Mouse (Mus musculus) layer of hippocampus, adult 11-12 months (tissue): ENCODE measurements around the gene Kcnn4.
"Not testable (repeated sequence)": the region's sequence is repeated elsewhere in the genome, so short reads cannot be mapped to it uniquely, and the experiment has no call there.

Experiments
- DNase-seq: peaks from one replicate; pipeline ENCODE4 v3.0.0; 2022; ENCODE audit warnings: low spot score

The Kcnn4 gene

DNA sequence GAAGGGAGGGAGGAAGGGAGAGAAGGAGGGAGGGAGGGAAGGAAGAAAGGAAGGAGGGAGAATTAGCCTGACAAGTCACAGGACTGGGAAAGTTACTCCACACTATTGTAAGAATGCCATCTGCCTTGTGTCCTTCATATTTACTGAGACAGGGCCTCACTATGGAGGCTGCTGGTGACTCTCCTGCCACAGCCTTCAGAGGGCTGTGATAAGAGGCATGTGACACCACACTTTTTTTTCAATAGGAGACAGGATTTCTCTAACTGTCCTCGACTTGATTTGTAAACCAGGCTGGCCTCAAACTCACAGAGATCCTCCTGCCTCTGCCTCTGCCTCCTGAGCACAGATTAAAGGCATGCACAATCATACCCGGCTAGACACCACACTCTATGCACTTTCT is 21.6 kb downstream of the Kcnn4 start:
- DNase-seq: no peak

DNA sequence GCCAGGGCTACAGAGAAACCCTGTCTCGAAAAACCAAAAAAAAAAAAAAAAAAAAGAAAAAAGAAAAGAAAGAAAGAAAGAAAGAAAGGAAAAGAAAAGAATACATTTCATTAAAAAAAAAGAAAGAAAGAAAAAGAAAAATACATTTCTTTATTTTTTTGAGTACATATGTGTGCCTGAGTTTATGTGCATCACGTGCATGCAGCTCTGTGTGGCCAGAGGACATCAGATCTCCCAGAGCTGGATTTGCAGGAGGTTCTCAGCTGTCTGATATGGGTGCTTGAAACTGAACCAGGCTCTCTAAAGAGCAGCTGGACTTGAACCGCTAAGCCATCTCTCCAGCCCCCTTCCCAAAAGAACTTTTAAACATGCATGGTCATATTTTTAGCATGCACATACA is 24.0 kb downstream of the Kcnn4 start:
- no peak for DNase-seq

DNA sequence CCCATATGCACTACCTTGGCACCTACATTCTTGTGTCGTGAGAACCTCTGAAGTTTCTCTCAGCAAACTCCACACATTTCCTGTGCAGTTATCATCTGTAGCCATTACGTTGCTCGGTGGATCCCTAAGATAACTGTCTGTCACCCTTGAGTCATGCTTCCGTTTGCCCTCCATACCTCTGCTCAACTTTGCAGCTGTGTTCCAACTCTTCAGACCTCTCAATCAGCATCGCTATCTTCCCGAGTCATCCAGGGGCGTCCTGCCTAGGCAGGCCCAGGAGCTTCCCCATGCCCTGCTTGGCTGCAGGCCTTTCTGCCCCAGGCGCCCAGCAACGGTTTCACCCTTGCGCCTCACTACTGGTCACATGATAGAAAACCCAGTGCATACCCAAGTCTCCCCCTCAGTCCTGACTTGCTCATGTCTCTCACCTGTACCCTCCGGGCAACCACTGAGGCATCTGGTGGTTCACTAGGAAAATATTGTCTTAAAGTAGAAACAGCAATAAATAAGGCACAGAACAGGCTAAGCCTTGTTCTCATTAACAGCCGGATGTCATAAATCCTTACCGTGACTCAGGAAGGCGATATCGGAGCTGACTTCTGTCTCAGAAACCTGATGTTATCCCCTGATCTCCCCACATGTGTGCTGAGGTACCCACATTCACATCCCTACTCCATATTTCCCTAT is 24.6 kb downstream of the Kcnn4 start:
- no peak for DNase-seq

DNA sequence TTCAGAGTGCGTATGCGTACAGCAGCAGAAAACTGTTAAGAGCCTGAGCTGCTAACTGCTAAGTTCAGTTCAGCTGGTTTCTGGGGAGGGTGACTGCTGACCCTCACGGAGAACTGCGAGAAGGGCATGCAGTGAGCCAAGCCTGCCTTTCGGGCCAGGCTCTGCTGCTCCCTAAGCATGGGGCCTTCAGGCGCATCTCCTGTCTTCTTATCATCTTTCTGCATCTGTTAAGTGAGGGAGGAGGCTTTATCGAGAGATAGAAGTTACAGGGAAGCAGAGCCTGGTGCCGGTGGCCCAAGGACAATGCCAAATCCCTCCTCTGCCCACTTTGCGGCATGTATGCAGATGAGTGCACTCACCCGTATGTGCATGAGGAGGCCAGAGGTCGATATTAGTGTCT is 26.8 kb downstream of the Kcnn4 start:
- DNase-seq: no peak

DNA sequence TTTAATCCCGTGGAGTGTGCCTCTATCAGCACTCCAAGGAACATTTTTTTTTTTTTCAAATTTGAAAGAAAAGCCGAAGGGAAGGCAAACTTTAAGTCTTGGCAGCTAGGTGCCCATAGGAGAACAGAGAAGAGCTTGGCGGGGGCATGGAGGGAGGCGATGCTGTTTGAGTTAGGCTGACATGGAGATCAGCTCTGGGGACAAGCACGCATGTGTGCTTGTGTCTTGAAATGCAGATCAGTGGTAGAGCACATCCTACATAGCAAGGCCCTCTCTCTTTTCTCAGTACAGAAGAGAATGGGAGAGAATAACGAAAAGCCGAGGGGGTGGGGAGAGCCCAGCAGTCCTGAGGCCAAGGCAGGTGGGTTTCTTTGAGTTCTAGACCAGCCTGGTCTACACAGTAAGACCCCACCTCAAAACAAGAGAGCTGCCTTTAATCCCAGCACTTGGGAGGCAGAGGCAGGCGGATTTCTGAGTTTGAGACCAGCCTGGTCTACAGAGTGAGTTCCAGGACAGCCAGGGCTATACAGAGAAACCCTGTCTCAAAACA is 28.4 kb downstream of the Kcnn4 start:
- no peak for DNase-seq

DNA sequence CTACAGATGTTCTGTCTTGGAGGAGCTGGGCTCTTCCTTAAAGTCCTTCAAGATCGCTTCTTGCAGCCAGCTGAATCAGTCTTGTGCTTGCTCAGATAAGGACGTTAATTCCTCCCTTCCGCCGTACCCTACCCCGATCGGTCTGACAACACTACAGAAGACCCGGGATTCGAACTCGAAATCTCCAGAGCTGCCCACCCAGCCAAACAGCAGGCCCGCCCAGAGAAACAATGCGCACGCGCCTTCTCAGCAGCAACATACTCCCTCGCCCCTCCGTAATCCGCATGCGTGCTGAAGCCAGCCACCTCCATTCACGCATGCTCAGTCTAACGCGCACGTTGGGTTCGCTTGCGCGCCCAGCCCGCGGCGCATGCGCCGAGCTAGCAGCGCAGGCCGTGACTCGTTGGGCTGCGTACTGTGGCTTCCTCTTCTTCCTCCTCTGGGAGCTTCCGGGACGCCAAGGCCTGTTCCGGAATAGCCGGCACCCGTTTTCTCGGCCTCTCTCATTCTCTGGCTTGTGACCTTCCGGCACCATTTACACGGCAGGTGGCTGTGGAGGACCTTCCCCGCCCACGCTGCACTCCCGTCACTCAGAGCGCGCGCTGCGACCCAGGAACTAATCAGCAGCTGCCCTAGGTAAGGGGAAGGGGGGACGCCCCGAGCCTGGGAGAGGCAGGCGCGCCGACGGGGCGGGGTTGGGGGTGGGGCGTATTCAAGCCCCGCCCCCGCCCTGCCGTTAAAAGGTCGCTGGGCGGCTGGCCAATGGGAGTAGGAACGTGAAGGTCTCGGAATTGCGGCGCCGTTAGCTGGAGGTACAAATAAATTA is 29.4 kb downstream of the Kcnn4 start, which contains the start of gene Smg9:
Smg9 (plus strand) TSS at position 364 of the 826 bp plus-strand sequence.
- peak; percentile 97 for DNase-seq

DNA sequence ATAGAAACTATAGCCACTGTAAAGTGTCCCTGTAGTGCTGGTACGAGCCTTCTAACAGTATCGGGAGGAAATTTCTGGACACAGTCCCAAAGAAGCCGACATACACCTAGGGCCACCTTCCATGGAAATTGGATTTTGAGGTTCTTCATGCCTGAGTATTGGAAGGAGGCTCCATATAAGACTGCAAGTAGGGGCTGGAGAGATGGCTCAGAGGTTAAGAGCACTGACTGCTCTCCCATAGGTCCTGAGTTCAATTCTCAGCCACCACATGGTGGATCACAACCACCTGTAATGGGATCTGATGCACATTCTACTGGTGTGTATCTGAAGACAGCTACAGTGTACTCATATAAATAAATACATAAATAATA is 30.0 kb downstream of the Kcnn4 start:
- DNase-seq: no peak

DNA sequence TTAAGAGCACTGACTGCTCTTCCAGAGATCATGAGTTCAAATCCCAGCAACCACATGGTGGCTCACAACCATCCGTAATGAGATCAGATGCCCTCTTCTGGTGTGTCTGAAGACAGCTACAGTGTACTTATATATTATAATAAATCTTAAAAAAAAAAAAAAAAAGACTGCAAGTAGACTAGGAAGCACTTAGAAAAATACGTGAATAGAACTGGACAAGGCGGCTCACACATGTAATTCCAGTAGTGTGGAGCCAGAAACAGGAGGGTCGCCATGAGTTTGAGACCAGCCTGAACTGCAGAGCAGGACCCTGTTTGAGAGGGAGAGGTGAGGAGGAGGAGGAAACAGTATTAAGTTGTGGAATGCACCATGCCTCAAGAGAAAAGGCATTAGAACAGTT is 30.4 kb downstream of the Kcnn4 start:
- DNase-seq: not testable (repeated sequence)

DNA sequence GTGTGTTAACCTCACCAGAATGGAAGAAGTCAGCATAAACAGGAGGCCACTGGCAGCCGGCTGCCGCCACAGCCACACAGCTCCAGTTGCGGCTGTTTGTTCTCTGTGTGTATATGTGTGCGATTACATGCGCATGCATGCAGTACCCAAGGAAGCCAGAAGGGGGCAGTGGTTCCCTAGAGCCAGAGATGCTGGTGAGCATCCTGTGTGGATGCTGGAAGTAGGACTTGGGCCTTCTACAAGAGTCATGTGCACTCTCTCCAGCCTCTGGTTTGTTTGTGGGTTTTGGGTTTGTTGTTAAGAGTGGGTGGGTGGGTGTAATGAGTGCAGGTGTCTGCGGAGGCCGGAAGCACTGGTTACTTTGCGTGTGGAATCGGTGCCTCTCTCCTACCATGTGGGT is 32.8 kb downstream of the Kcnn4 start:
- no peak for DNase-seq

DNA sequence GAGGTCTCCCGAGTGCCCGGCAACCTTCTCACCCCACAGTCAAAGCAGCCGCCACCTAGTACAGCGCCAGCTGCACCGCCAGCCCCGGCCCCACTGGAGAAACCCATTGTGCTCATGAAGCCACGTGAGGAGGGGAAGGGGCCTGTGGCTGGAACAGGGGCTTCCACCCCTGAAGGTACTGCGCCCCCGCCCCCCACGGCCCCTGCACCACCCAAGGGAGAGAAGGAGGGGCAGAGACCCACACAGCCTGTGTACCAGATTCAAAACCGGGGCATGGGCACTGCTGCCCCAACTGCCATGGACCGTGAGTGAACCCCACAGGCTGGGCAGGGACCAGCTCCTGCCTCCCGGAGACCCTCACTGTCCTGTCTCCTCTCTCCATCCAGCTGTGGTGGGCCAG is 35.6 kb downstream of the Kcnn4 start:
- DNase-seq: no peak

DNA sequence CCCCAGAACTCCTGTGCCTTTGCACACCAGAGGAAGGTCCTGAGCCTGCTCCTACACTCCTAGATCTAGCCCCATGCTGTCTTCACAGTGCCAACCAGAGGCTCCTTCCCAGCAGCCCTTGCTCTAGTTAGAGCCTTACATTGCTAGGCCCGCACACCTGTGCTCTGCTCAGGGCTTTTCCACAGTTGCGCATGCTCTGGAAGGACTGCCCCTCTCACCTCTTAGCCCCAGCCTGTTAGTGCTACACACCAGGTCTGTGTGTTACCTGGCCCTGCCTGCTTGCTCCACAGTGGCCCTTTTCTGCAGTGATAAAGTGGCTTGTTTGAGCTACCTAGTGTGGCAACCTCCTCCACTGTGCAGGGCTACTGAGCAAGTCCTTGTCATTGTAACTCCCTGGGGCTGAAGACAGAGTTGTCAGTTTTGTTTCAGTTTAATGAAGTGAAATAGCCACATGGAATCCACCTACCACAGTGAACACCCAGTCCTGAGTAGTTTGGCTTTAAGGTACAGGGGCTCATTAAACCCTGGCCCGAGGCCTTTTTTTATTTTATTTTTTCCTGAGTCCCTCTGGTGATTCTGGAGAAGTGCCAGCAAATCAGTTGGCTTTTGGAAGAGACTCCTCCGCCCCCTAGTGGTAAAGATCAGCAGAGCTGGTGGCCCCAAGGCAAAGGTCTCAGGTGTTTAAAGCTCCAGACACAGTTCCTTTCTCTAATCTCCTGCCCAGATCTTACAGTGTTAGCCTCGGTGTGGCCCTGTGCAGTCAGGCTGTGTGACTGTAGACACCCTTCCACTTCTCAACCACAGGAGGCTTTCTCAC is 36.7 kb downstream of the Kcnn4 start:
- DNase-seq: peak; percentile 83

DNA sequence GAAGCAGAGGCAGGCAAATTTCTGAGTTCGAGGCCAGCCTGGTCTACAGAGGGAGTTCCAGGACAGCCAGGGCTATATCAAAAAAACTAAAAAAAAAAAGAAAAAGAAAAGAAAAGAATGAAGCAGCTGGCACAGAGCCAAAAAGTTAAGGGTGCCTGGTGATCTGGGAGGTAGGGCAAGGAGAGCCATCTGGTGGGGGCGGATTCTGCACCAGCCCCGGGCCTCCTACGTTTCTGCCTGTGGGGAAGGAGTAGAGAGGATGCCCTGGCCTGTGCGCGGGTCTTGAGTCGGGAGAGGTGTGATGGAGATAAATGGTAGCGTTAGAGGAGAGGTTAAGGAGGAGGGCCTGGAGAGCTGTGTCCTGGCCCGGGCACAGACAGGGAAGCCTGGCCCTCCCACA is 38.1 kb downstream of the Kcnn4 start:
- no peak for DNase-seq

DNA sequence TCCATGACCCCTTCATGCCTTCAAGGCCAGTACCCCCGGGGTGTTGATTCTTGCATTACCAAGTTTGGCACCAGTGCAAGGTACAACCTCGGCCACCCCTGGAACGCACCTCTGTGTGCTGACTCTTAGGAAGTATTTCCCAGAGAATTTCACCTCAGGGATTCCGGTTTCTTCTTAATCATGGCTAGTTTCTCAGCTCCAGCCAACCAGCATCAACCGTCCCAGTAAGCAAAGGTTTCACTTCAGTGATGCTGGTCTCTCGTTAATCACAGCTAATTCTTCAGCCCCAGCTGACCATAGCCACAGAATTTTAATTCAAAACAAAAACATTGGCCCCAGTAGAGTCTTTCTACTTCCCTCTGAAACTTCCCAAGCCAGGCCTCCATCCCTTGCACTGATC is 40.1 kb downstream of the Kcnn4 start:
- no peak for DNase-seq

DNA sequence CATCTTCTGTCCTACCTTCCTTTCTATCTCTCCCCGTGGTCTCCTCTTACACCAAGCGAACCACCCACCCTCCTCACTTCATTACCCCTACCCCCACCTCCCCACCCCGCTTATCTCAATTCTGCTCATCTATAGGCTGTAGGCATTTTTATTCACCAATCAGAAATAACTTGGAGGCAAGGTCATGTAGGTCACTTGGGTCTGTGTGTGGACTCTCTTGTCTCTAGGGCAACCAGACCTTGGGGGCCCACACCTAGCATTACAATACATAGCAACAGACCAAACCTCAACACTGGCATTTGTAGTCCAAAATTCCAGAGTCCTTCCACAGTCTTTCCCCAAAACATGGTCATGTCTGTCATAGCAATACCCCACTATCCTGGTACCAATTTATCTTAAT is 40.8 kb downstream of the Kcnn4 start:
- no peak for DNase-seq

DNA sequence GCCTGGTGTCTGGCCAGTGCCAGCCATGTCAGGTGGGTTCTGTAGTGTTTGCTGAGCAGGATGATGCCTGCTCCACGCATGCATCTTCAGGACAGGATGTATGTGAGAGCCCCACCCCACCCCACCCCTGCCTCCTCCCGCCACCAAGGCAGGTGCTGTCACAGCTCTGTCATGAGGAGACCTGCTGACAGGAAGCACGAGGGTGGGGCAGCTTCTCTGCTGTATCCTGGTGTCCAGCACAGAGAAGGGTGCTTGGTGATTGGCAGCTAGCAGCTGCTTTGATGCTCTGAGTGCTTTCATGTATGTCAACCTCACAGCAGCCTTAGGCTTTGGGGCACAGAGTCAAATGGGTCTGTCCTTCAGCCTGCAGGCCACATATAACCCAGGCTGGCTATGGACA is 43.6 kb downstream of the Kcnn4 start:
- no peak for DNase-seq

DNA sequence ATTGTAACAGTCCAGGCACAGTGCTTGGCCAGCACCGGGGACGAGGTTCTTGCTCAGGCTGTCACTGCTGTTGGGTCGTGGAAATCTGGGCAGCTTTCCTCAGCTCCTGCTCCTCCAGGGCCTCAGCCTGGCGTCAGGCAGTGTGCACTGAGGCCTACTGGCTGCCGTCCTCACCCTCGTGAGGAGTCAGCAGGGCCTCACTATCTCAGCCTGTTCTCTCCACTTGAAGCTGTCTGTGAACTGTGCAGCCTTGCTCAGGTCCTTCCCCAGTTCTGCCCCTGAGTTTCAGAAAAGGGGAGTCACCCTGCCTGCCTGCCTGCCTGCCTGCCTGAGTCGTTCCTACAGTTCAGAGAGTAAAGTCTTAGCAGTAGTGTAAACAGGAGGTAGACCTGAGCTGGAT is 45.2 kb downstream of the Kcnn4 start:
- DNase-seq: no peak

DNA sequence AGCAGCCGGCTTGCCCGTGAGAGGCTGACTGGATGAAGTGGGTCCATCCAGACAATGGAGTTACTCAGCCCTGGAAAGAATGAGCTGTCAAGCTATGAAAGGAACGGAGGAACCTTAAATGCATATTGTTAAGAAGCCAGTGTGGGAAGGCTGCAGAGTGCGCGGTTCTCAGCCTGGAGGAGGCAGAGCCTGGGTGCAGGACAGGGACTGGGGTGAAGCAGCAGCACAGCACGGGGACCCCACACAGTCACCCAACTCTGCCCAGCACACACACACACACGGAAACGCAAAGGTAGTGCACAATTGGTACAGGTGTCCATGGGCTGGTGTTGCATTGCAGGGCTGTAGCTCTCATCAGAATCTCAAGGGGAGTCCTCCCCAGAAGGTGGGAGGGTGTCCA is 49.5 kb downstream of the Kcnn4 start:
- no peak for DNase-seq

DNA sequence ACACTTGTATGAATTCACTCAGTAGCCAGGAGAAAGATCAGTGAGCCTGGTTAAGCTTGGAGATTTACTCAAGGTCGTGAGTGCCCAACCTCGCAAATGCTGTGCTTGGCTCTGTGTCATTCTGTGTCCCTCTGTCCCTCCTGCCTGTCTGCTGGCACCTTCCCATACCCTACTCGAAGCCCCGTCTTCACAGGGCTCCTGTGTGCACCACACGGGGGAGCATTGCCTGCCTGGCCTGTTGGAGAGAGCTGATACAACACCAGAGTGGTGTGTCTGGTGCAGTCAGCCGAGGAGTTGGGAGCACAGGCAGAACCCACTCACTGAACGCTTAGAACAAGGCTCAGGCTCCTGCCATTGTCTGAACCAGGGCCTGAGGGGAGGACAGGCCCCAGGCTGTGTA is 51.6 kb downstream of the Kcnn4 start:
- no peak for DNase-seq

DNA sequence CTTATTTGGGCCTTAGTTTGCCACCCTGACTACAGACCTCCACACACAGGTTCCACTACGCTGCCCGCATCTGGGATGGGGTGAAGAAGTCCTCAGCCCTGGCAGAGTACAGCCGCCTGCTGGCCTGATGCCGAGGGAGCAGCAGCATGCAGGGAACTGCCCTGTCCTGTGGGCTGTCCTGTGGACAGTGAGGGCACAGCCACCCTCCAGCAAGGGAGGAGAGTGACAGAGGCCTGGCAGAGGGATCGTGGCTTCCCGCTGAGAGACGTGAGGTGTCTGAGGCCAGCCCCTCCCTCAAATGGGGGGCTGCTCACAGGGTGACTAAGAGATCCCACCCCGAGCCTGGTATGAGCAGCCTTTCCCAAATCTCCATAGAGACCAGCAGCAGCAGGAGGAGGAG is 52.2 kb downstream of the Kcnn4 start:
- no peak for DNase-seq

DNA sequence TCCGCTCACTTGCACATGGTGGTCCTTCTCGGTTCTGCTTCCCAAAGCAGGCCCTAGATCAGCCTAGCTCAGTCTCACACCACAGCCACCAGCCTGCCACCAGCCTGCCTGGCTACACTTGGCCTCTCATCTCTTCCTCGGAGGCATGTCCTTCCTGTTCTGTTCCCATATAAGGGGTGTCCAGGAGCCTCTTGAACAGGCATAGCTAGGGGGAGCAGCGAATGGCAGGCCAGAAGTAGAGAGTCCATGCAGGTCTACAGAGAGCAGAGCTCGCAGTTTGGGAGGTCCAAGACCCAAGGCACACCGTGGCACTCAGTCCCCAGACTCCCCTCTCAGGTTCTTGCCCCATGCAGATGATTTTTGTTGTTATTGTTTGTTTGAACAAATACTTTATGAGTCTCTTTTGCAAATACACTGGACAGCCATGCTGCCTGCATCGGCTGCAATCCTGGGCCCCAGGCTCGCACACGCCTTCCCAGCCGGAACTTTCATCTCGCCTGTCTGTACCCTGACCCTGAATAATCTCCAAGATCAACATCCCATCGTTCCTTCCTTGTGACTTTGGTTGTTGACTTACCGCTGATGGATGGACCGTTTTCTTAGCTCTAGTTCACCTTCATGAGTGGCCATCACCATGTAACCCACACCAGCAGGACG is 53.2 kb downstream of the Kcnn4 start:
- DNase-seq: no peak

DNA sequence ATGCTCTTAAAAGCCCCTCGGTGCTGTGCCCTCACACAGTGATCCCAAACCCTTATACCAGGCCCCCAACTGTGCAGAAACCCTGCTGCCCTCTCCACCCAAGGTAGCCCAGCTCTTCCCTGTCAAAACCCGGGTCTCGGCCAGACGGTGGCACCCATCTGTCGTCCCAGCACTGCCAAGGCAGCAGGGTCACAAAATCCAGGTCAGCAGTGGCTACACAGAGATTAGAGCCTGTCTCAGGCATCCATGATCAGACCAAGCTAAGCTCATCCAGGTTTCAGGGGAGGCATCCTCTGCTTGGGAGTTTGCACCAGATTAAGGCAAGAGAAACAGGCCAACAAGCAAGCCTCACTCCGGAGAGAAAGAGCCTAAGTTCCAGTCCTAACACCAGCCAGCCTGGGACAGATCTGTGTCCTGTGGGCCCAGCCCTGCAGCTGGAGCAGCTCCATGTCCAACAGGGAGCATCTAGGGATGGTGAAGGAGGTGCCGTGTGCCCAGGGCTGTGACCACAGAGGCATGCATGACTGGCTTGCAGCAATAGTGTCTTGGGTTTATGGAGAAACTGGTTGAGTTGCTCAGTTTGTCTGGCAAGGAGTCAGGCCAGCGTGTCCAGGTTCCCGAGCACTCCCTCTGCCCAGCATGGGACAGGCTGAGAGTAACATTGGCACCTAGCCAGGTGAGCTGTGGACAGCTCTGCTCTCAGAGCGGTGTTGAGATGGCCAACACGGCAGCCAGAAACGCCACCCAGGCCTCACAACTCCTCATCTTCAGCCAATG is 54.1 kb downstream of the Kcnn4 start:
- no peak for DNase-seq
